Mouse (Mus musculus): Measurements from ENCODE around the gene Tmtc2.

DNA sequence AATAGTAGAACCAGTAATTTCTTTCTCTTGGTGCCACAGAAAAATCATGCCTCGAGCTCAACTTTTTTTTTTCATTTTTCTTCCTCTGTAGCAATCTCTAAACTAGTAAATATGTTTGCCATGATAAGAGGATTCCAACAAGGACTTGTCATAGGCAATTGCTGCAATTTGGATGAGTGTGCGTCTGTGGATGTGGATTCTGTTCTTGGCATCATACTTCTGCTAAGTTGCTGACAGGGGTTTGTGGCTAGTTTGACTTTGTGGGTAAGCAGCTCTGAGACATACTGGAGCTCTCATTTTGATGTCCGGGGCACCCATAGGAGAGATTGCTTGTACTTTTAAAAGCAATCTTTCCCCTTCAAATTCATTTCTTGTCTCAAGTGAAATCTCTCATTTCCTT lies 432.1 kb downstream of the Tmtc2 start:
- no peak for TF ChIP-seq CTCF (IDR thresholded peaks at IDR 0.05)
- TF ChIP-seq EP300 (IDR thresholded peaks at IDR 0.05) = no peak

Data from lung, postnatal 0 days (tissue).